In genomic region chr2:115897559-115897958, GRCm38 (mm10) we compare ENCODE assay signal across 13 mouse cellular contexts.
A peak's percentile ranks its signal among the peaks of the same experiment; 100 is the strongest.
DNase-seq lines count a peak whose midpoint lies in the region; ATAC-seq lines count a peak whose summit lies in the region.
"Had no signal": no experiment of that assay in that cellular context is flagged by ENCODE, and none has a peak within 500 bp of the region (broad histone marks: within the 10 kb centered on the region; RNA-seq: fewer than 3 reads in every experiment).

No protein-coding gene starts in this region.

- H3K4me3 ChIP-seq in heart, embryonic 10.5 days = no peak overlapping the region
- no peak overlapping the region for H3K4me3 ChIP-seq in limb, embryonic 12.5 days (replicated peaks)
- H3K4me3 ChIP-seq in intestine, embryonic 15.5 days (replicated peaks) = no peak overlapping the region
- H3K4me3 ChIP-seq: myocyte had no signal

- peak; percentile 10 for DNase-seq in heart, adult 11 months
- no peak for DNase-seq in heart, embryonic 10.5 days (ENCODE audit: low spot score)
- DNase-seq in right cerebral cortex, adult 18-20 months = peak; percentile 19
- no peak for DNase-seq in right cerebral cortex, adult 2 months (ENCODE audit: low spot score in 2 of 2)
- peak; percentile 21 for DNase-seq in telencephalon, adult 2 months (ENCODE audit: low read depth, low spot score)
- no peak for DNase-seq in liver
- DNase-seq: kidney, adult 8-10 months; right cerebral cortex, postnatal 4 days had no signal

- H3K9me3 ChIP-seq in heart, embryonic 10.5 days = no peaks in the 10 kb centered on the region
- no peaks in the 10 kb centered on the region for H3K9me3 ChIP-seq in limb, embryonic 12.5 days
- H3K9me3 ChIP-seq in intestine, embryonic 15.5 days = no peaks in the 10 kb centered on the region

- WGBS in heart, embryonic 10.5 days = 82% methylated on average over 5 of the region's 5 CpGs
- WGBS in limb, embryonic 12.5 days = 13% methylated on average over 5 of the region's 5 CpGs
- 57% methylated on average over 5 of the region's 5 CpGs for WGBS in intestine, embryonic 15.5 days

- H3K36me3 ChIP-seq in heart, embryonic 10.5 days = 0 out of 2 replicates have a peak, but pooled peaks cover 5% of the 10 kb centered on the region
- H3K36me3 ChIP-seq in limb, embryonic 12.5 days = no peaks in the 10 kb centered on the region
- H3K36me3 ChIP-seq in intestine, embryonic 15.5 days = 0 out of 2 replicates have a peak, but pooled peaks cover 3% of the 10 kb centered on the region

- peak; percentile 82; the same call in 1 of the 2 replicates for ATAC-seq in limb, embryonic 12.5 days (ENCODE audit: insufficient number of reproducible peaks, insufficient read depth, low FRiP score, low TSS enrichment, low read depth)
- ATAC-seq in intestine, embryonic 15.5 days = no peak
- ATAC-seq: CD4-positive, CD25-positive, alpha-beta regulatory T cell, adult 4 months had no signal

- no peak overlapping the region for H3K4me2 ChIP-seq in limb, embryonic 12.5 days
- H3K4me2 ChIP-seq in intestine, embryonic 15.5 days (replicated peaks) = no peak overlapping the region
- H3K4me2 ChIP-seq: liver, embryonic 11.5 days had no signal

- H3K4me1 ChIP-seq in heart, embryonic 10.5 days = peaks cover 42% of the 10 kb centered on the region
- H3K4me1 ChIP-seq in limb, embryonic 12.5 days (replicated peaks) = peaks cover 27% of the 10 kb centered on the region
- H3K4me1 ChIP-seq in intestine, embryonic 15.5 days (replicated peaks) = 0 out of 2 replicates have a peak, but pooled peaks cover 3% of the 10 kb centered on the region

- H3K27me3 ChIP-seq in heart, embryonic 10.5 days (ENCODE audit: insufficient read depth, poor library complexity, severe bottlenecking) = no peaks in the 10 kb centered on the region
- H3K27me3 ChIP-seq in limb, embryonic 12.5 days = peaks cover 65% of the 10 kb centered on the region
- H3K27me3 ChIP-seq in intestine, embryonic 15.5 days (replicated peaks) = no peaks in the 10 kb centered on the region

- H3K27ac ChIP-seq in heart, embryonic 10.5 days = no peak overlapping the region
- no peak overlapping the region for H3K27ac ChIP-seq in limb, embryonic 12.5 days
- H3K27ac ChIP-seq in intestine, embryonic 15.5 days = no peak overlapping the region

- no peak overlapping the region for H3K9ac ChIP-seq in limb, embryonic 12.5 days (replicated peaks)
- no peak overlapping the region for H3K9ac ChIP-seq in intestine, embryonic 15.5 days

Comparison
In these comparisons a context has a peak if more than half of its experiments do, and no peak if none do; other contexts are left out.
1. DNase-seq: peak in heart, adult 11 months (single experiment), right cerebral cortex, adult 18-20 months (single experiment) and telencephalon, adult 2 months (single experiment); none in heart, embryonic 10.5 days (single experiment), right cerebral cortex, adult 2 months (0 of 2) and liver (single experiment).